Mouse (Mus musculus) lung, postnatal 0 days (tissue): ENCODE data around the gene 9030025P20Rik.
"Not testable (repeated sequence)": the region's sequence is repeated elsewhere in the genome, so short reads cannot be mapped to it uniquely, and the experiment has no call there.

Experiments used
- CTCF ChIP-seq: IDR thresholded peaks from 2 replicates; pipeline ENCODE4 v1.5.1; 2016; ENCODE audit warnings: antibody characterized with exemption, mild to moderate bottlenecking
- EP300 ChIP-seq: IDR thresholded peaks from 2 replicates; pipeline ENCODE4 v1.6.1; 2016; ENCODE audit warnings: antibody characterized with exemption, mild to moderate bottlenecking, control low read depth

DNA sequence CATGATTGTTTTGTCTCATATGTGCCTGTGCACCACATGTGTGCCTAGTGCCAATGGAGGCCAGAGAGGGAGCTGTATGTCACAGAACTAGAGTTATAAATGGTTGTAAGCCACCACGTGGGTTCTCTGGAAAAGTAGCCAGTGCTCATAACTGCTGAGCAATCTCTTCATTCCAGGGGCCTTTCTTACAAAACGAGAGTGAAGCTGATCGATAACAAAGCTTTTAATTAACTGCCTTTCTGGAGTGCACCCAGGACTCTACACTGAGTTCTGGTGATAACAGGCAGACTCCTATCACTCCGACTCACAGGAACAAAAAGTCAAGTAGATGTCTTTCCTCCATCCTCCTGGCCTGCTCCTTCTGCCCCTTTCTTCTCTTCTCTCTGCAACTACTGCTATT is 53.1 kb downstream of the 9030025P20Rik start:
- not testable (repeated sequence) for TF ChIP-seq CTCF, EP300
